Mouse (Mus musculus) limb, embryonic 10.5 days (tissue): ENCODE data around the gene Il21r. TPM values are rescaled to one million over a fixed set of nuclear protein-coding genes. Genes with fewer than 3 reads are reported as not detected.

ENCODE experiments used
- DNase-seq: peaks from one replicate; pipeline ENCODE4 v3.0.0-alpha.2; 2017; ENCODE audit warnings: low spot score
- H3K27ac ChIP-seq: fragments of 300-500 bp; sonication (generic); 2 replicates; pipeline ENCODE4 v1.5.1; 2016; ENCODE audit warnings: mild to moderate bottlenecking
- H3K27me3 ChIP-seq: fragments of 300-500 bp; sonication (generic); 2 replicates; pipeline ENCODE4 v1.6.1; 2016; ENCODE audit warnings: low read depth, mild to moderate bottlenecking; ENCODE audit not compliant: poor library complexity, severe bottlenecking
- H3K36me3 ChIP-seq: fragments of 300-500 bp; sonication (generic); 2 replicates; pipeline ENCODE4 v1.6.1; 2016; ENCODE audit warnings: mild to moderate bottlenecking, moderate library complexity
- H3K4me1 ChIP-seq: fragments of 300-500 bp; sonication (generic); 2 replicates; pipeline ENCODE4 v1.6.1; 2016
- H3K4me3 ChIP-seq: fragments of 300-500 bp; sonication (generic); 2 replicates; pipeline ENCODE4 v1.5.1; 2016; ENCODE audit warnings: mild to moderate bottlenecking, moderate library complexity
- H3K9me3 ChIP-seq: fragments of 300-500 bp; sonication (generic); replicated peaks from 2 replicates; pipeline ENCODE4 v1.6.1; 2016; ENCODE audit warnings: mild to moderate bottlenecking
- WGBS: fragments of 180-500 bp; shearing (Covaris S2); methylation state at CpG from one replicate; pipeline ENCODE4 v1.1.7; 2016; 5-methylcytosine and 5-hydroxymethylcytosine counted together
- polyA plus RNA-seq: library from polyadenylated mRNA; unstranded; fragments of >200 nt; fragmentation: Nextera tagmentation; extraction: Ambion mirVana; gene quantifications from 2 replicates; pipeline ENCODE4 v1.2.1, GENCODE M21; 2016

Il21r gene
- 0.19 and 0.21 TPM in 2 replicates for polyA plus RNA-seq

DNA sequence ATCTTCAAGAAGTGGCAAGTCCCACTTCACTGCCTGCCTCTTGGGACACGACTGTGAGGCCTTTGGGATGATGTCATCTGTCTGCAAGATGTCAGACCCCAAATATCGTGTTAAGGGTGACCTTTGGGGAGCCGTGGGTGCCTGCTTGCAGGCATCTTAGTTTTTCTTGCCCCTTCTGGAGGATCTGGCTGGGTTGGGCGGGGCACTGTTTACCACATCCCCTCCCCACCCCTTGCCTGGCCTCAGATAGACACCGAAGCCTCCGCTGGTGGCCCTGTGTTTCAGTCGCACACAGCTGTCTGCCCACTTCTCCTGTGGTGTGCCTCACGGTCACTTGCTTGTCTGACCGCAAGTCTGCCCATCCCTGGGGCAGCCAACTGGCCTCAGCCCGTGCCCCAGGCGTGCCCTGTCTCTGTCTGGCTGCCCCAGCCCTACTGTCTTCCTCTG is at the start of gene Il21r:
Gene Il21r, plus strand, starts transcription at position 245 of the 447 bp plus-strand sequence.
- peaks cover 3% of the 10 kb centered on the region; the same call in 1 of the 2 replicates for H3K4me1 ChIP-seq
- no peak within 1 kb of the TSS for H3K27ac ChIP-seq
- no peak within 1 kb of the TSS for H3K4me3 ChIP-seq
- no peaks in the 10 kb centered on the region for H3K27me3 ChIP-seq
- no peaks in the 10 kb centered on the region for H3K36me3 ChIP-seq
- 76% methylated on average over 11 of the region's 11 CpGs for WGBS
- DNase-seq, result no peak
- no peaks in the 10 kb centered on the region for H3K9me3 ChIP-seq

DNA sequence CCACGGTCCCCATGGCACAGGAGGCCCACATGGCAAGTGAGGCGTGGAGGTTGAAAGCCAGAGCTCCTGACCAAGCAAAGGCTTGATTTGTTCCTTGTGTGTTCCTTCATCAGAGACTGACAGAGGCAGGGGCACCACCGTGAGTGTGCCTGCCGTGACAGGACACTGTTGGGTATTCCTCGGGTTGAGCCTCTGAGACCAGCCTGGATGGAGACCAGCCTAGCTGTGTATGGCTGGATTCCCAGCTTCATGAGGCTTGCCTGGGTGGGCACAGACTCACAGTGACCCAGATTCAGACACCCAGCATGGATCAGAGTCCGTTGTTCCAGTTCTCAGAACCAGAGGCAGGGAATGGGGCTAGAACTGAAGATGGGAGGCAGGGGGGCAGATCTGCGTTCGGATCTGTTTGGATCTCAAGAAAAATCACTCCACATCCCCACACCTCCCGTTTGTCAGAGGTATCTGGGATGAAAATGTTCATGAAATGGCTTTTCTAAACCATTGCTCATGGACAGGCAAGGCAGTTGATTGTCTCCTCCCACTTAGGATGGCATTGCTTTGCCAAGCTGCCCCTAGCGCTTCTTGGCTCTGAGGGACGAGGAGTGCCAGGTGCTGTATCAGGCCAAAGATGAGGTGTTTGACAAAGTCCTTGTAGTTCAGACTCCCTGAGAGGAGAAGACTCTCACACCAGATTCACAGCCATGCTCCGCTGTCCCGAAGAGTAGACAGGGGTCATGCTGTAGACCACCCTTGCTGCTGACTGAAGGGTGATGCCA is 49.4 kb upstream of the Il21r start:
- Histone ChIP-seq H3K27ac (no peak overlapping the region), H3K4me1 (peaks cover 18% of the 10 kb centered on the region), H3K27me3 (peaks cover 44% of the 10 kb centered on the region), H3K9me3 (no peaks in the 10 kb centered on the region), H3K4me3 (no peak overlapping the region), H3K36me3 (no peaks in the 10 kb centered on the region)
- no peak for DNase-seq
- 87% methylated on average over 13 of the region's 13 CpGs for WGBS

- Histone ChIP-seq H3K4me1 (peaks cover 18% of the 10 kb centered on the region), H3K27ac (no peak overlapping the region), H3K27me3 (peaks cover 44% of the 10 kb centered on the region), H3K9me3 (no peaks in the 10 kb centered on the region), H3K36me3 (no peaks in the 10 kb centered on the region), H3K4me3 (no peak overlapping the region)
- DNase-seq, result no peak
- WGBS, result 95% methylated on average over 9 of the region's 9 CpGs
Observed at GRCm38 (mm10) chr7:125554456-125555114, 48.6 kb upstream of the Il21r start.

DNA sequence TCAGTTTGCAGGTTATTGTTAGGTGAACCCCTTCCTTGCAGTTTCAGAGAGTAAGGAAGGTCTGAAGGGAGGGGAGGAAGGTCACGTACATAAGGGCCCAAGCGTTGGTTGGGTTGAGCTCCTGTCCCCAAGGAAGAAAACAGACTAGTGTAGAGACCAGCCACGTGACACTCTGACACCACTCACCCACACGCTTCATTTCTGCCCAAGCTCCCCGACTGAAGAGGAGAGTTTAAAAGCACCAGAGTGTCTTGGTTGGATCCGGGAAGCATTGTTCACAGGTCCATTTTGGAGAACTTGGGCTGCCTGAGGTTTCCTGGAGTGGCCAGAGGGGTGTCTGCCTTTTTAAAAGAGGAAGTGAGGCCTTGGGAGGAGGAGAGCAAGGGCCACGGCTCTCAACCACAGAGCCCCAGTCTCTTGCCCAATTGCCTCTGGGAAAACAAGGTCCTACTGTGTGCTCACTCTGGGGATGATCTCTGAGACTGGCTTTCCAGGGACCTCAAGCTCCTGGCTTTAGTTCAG is 47.8 kb upstream of the Il21r start:
- no peaks in the 10 kb centered on the region for H3K36me3 ChIP-seq
- H3K27ac ChIP-seq, result no peak overlapping the region
- peaks cover 37% of the 10 kb centered on the region for H3K27me3 ChIP-seq
- DNase-seq, result no peak
- H3K9me3 ChIP-seq, result no peaks in the 10 kb centered on the region
- H3K4me1 ChIP-seq, result peaks cover 21% of the 10 kb centered on the region
- no peak overlapping the region for H3K4me3 ChIP-seq
- 84% methylated on average over 7 of the region's 7 CpGs for WGBS

DNA sequence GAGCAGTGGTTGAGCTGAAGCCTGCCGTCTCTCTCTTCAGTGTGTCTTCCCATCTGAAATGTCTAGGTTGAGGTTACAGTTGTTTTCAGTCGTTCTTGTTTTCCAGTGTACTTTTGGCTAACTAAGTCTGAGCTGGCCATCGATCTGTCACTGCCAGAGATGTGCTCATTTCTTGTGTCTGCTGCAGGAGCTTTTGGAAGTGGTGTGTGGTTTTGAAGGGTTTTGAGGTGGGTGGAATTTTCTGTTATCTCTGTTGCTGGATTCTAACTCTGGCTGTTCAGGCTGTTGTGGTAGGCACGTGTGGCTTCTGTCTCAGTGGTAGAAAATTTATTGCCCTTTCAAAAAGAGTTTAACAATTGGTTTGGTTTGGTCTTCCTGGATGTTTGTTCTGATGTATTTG is 47.1 kb upstream of the Il21r start:
- H3K27me3 ChIP-seq, result peaks cover 30% of the 10 kb centered on the region
- H3K4me3 ChIP-seq, result no peak overlapping the region
- no peaks in the 10 kb centered on the region for H3K9me3 ChIP-seq
- H3K27ac ChIP-seq, result no peak overlapping the region
- H3K36me3 ChIP-seq, result no peaks in the 10 kb centered on the region
- WGBS, result 77% methylated on average over 4 of the region's 4 CpGs
- peaks cover 21% of the 10 kb centered on the region for H3K4me1 ChIP-seq
- no peak for DNase-seq

DNA sequence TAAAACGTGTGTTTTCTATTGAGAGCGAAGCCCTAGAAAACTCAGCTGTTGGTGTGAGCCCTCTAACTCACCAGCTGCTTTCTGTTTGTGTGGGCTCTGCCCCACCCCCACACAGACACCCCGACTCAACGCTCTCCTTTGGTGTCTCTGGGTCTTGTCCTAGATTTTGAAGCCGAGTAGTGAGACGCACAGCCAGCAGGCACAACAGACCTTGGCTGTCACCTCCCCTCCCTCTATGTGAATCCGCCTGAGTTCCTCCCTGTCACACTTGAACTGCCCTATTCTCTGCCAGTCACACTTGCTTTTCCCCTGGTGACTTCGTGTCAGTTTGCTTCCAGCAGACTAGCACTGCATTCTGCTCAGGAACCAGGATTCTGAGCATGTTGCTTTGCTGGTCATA is 46.4 kb upstream of the Il21r start:
- Histone ChIP-seq H3K9me3 (no peaks in the 10 kb centered on the region), H3K4me1 (peaks cover 17% of the 10 kb centered on the region), H3K4me3 (no peak overlapping the region), H3K27ac (no peak overlapping the region), H3K36me3 (no peaks in the 10 kb centered on the region), H3K27me3 (peaks cover 24% of the 10 kb centered on the region)
- DNase-seq, result no peak
- 75% methylated on average over 8 of the region's 8 CpGs for WGBS

DNA sequence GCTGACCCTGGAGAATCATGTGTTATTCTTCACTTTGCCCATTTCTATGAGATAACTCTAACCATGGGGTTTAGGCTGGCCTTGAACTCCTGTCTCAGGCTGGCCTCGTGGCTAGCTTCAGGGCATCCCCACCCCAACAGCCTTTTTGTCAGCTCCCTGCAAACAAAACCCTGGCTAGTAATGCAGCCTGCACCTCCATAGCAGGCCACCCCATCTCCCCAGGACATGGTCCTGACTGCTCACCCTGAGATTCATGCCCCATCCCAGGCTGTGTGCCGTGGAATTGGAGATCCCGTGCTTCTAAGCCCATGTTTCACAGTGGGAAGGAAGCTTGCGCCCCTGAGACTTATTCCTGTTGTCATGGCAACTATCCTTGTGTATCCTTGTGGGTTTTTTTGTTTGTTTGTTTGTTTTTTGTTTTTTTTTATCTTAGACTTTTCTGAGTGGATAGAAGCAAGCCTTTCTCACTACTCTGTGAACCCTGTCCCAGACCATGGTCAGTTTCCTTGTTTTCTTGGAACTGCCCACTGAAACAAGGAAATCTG is 44.8 kb upstream of the Il21r start:
- no peak overlapping the region for H3K27ac ChIP-seq
- WGBS, result 83% methylated on average over 4 of the region's 4 CpGs
- no peak for DNase-seq
- H3K4me3 ChIP-seq, result no peak overlapping the region
- H3K9me3 ChIP-seq, result no peaks in the 10 kb centered on the region
- no peaks in the 10 kb centered on the region for H3K36me3 ChIP-seq
- H3K27me3 ChIP-seq, result peaks cover 12% of the 10 kb centered on the region
- peaks cover 17% of the 10 kb centered on the region for H3K4me1 ChIP-seq

DNA sequence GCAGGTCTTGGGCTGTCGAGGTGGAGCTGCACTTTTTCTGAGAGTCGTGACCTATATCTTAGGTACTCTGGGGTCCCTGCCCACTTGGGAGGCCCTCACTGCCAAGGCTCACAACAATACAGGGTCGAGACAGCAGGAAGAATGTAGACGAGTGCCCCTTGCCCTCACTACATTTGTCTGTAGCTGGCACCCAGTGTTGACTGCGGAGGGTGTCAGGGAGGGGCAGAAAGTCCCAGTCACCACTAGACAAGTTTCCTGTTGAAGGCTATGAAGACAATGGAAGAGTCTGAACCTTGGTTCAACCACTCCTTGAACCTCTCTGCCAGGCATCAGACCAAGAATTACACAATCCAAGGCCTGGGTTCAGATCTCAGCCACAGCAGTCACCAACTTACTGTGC is 44.2 kb upstream of the Il21r start:
- Histone ChIP-seq H3K27ac (no peak overlapping the region), H3K4me1 (peaks cover 17% of the 10 kb centered on the region), H3K36me3 (no peaks in the 10 kb centered on the region), H3K27me3 (peaks cover 7% of the 10 kb centered on the region), H3K9me3 (no peaks in the 10 kb centered on the region), H3K4me3 (no peak overlapping the region)
- 71% methylated on average over 5 of the region's 5 CpGs for WGBS
- DNase-seq, result no peak

GRCm38 (mm10) chr7:125559537-125559936 is 43.7 kb upstream of the Il21r start:
- H3K9me3 ChIP-seq, result no peaks in the 10 kb centered on the region
- H3K4me3 ChIP-seq, result no peak overlapping the region
- no peak overlapping the region for H3K27ac ChIP-seq
- WGBS, result 88% methylated on average over 10 of the region's 10 CpGs
- peaks cover 17% of the 10 kb centered on the region for H3K4me1 ChIP-seq
- H3K36me3 ChIP-seq, result no peaks in the 10 kb centered on the region
- peaks cover 1% of the 10 kb centered on the region; the same call in 1 of the 2 replicates for H3K27me3 ChIP-seq
- DNase-seq, result no peak

- no peak for DNase-seq
- no peaks in the 10 kb centered on the region for H3K27me3 ChIP-seq
- H3K4me3 ChIP-seq, result no peak overlapping the region
- H3K27ac ChIP-seq, result peak overlapping the region; percentile 14; the same call in 1 of the 2 replicates
- 88% methylated on average over 7 of the region's 7 CpGs for WGBS
- H3K4me1 ChIP-seq, result peaks cover 17% of the 10 kb centered on the region
- H3K36me3 ChIP-seq, result no peaks in the 10 kb centered on the region
- no peaks in the 10 kb centered on the region for H3K9me3 ChIP-seq
Observed at GRCm38 (mm10) chr7:125560146-125560785, 43.0 kb upstream of the Il21r start.

- Histone ChIP-seq H3K9me3 (no peaks in the 10 kb centered on the region), H3K4me1 (peaks cover 17% of the 10 kb centered on the region), H3K4me3 (no peak overlapping the region), H3K27ac (no peak overlapping the region), H3K27me3 (no peaks in the 10 kb centered on the region), H3K36me3 (no peaks in the 10 kb centered on the region)
- 83% methylated on average over 9 of the region's 9 CpGs for WGBS
- no peak for DNase-seq
Observed at GRCm38 (mm10) chr7:125561085-125561690, 42.0 kb upstream of the Il21r start.

DNA sequence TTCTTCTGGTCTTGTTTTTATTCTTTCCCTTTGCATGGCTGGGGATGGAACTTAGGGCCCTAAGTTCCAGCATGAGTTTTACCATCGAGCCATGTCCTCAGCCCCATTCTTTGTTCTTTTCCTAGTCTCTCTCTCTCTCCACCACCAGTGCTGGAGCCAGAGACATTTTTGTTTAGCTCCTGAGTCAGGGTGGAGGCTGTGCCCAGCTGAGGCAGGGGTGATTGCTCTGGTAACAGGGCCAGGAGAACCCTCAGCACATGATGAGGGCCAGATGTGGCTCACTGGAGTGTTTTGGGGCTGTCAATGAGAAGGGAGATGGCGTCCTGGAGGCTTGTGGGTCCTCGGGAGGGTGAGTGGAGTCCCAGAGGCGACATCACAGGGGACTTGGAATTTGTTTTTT is 40.8 kb upstream of the Il21r start:
- no peaks in the 10 kb centered on the region for H3K27me3 ChIP-seq
- DNase-seq, result no peak
- H3K27ac ChIP-seq, result 0 out of 2 replicates have a peak overlapping the region, but pooled peaks have one; percentile 1
- WGBS, result 56% methylated on average over 4 of the region's 4 CpGs
- no peaks in the 10 kb centered on the region for H3K9me3 ChIP-seq
- H3K36me3 ChIP-seq, result no peaks in the 10 kb centered on the region
- H3K4me1 ChIP-seq, result peaks cover 17% of the 10 kb centered on the region
- no peak overlapping the region for H3K4me3 ChIP-seq
